Mouse (Mus musculus): ENCODE data around the gene Lrrc49. TPM values are rescaled to one million over a fixed set of nuclear protein-coding genes. Genes with fewer than 3 reads are reported as not detected.

Gene Lrrc49
- polyA plus RNA-seq, 1 experiment = 17.2 TPM

DNA sequence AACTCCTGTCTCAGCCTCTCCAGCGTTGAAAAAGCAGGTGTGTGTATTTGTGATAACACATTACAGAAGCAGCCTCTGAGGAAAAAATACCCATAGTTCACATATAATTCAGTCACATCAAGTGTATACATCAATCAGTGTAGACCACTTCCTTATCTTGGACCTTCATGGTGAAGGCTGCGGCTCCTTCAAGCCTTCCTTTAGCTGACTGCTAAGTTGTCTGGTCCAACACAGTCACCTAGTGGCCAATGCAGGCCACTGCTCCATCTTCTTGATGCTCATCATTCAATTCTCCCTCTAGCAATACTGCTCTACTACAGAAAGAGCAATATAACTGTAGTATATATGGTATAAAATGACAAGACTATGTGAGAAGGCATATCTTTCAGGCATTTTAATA is 88.5 kb downstream of the Lrrc49 start:
- no peak for DNase-seq (ENCODE audit: low spot score)

DNA sequence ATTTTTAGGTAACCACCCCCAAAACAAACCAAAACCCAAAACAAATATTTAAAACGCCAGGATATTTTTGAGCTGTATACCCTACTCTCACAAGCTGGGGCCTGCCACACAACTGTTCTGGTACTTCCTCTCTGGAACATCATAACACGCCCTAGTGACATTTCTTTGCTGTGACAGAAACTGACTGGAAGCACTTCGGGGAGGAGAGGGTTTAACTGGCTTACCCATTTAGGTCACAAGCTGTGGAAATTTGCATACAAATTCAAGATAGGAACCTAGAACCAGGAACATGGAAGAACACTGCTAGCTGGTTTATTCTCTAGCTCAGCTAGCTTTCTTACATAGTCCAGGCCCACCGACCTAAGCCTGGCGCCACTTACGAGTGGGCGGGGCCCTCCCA is 92.6 kb downstream of the Lrrc49 start:
- no peak for DNase-seq (ENCODE audit: low spot score)

DNA sequence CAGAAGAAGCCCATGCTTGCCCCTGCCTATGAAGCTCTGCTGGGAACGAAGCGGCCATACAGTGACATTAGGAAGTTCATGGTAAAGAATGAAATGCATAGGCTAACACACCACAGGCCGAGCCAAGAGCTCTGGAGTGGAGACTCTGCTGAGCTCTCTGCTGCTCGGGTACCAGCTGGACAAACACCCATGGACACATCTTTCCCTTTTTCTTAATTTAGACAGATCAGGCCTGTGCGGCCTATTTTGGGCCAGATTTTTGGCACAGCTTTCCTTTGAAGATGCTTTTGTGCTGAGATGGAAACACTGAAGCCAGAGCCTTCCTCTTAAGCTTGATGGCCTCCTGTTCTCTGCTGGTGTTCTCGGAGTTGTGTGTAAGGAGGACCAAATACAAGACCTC is 95.0 kb downstream of the Lrrc49 start:
- DNase-seq (ENCODE audit: low spot score) = no peak

DNA sequence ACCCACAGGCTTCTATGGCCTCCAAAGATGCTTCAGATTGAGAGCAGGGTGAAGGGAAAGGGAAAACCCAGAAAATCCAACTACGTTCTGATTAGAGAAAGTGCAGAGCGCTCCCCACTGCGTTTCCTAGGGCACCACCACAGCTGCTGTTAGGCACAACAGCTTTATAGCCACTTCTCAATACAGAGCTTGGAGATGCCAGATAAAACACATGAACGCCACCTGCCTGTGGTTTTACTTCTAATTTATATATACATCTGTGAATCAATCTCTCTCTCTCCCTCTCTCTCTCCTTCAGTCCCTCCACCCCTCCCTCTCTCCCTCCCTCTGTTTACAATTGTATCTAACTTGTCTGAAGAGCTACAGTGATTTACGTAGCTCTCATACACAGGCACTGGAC is 95.6 kb downstream of the Lrrc49 start:
- no peak for DNase-seq (ENCODE audit: low spot score)

DNA sequence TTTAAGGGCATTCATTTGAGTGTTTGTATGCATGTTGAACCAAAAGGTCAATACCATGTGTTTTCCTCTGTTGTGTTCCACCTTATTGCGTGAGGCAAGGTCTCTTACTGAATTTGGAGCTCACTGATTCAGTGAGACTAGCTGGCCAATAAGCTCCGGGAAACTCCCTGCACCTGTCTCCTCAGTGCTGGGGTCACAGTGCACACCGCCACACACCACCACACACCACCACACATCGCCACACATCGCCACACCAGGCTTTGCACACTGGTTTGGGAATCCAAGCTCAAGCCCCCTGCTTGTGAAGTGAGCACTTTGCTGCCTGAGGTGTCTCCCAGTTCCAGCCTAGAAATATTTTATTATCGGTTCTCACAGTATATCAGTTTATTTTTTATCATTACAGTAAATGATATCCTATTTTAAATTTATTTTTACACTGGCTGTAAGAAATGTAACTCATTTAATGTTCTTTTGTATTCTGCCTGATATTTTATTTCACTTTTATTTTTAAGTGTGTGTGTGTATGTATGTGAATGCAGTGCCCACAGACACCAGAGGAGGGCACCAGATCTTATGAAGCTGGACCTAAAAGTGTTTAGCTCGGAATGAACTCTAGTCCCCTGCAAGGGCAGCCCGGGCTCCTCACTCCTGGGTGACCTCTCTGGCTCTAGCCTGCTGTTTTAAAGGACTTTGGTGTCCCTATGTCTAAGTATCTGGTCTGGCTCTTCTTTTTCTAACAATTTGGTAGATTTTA is 96.9 kb downstream of the Lrrc49 start:
- DNase-seq (ENCODE audit: low spot score) = no peak

DNA sequence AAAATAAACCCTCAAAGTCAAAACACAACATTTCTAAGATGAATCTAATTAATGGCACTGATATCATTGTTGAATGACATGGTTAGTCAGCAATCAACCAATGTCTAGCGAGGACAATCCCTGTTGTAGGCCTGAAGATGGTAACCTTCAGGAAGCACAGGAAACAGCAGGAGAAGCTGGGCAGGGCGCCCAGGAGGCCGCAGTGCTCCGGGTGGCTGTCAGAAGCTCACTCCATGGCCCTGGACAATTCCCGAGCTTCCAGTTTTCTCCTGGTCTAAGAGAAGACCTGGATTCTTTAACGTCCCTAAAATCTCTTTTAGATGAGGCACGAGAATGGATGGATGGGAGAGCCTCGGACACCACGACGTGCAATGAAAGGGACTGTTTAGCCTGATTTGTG is 99.0 kb downstream of the Lrrc49 start:
- DNase-seq (ENCODE audit: low spot score) = no peak

DNA sequence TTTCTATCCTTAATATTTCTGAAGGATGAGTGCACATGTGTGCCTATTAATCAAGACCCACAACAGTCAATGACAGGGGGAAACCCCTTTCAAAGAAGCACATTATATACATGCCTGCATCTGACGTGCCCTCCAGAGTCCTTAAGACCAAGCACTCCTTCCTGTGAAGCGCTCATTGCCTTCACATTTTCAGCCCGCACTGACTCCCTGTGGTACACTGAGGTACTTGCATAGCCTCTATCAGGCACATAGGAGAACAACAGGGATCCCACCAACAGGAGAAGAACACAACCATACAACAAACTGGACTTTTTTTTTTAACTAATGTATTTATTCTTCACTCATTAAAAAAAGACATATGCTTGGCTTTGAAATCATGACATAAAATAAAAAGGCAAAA is 101.0 kb downstream of the Lrrc49 start:
- DNase-seq (ENCODE audit: low spot score) = no peak

DNA sequence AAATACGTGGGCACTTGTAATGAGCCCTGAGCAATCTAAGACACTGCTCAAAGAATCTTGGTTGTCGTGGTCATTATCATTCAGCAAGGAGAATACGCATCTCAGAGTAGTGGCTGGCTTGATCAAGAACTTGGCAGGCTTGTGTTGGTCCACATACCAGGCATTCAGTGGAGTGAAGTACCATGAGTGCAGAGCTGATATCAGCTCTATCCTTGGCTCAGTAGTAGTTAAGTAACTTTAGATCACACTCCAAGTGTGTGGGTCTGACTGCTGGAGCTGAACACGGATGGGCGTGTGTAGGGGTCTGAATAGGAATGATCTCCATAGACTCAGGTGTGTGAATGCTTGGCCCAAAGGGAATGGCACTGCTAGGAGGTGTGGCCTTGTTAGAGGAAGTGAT is 102.8 kb downstream of the Lrrc49 start:
- DNase-seq (ENCODE audit: low spot score) = no peak

DNA sequence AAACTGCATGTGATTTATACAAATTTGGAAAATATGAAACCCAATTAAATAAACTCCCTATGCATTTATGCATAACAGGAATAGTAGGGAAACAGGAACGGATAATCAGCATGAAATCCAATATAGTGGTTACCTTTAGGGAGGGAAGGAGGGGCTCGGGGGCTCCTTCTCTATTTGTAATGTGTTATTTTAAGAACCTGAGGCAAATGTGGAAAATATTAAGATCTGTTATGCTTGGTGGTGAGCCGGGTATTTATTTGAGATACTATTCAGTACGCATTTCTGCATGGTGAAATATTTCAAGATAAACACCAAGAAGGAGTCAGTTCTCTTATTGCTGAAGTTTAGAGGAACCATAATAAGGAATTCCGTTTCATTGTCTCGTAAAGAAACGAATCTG is 105.4 kb downstream of the Lrrc49 start:
- no peak for DNase-seq (ENCODE audit: low spot score)

DNA sequence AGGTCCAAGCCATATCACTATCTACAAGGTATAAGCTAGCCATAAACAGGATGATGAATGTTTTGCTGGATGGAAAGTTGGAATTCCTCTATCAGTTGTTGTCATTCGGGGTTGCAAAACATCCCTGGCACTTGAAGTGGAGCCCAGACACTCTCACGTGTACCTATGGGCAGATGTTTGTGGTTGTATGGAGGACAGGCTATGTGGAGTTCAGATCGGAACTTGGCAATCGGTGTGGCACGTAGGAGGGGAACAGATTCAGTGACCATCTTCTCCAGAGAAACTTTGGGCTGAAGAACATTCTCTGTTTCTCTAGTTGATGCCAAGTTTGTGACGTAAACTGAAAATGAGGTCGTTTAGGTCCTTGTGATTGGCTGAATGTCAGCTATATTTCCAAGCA is 114.9 kb downstream of the Lrrc49 start:
- no peak for DNase-seq (ENCODE audit: low spot score)

DNA sequence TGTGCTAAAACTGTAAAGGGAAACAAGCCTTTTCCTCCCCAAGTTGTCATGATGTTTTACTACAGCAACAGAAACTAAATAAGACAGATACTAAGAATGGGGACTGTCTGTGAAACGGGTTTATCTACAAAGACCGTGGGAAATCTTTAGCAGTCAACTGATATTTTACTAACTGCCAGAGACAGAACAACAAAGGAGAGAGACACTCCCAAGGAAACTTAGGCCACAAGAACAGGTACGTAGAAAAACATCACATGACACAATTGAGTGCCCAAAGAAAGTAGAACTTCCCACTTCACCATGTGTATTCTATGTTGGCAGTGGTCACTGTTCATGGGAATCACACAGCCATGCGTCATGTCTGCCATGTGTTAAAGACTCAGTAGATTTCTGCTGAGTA is 116.2 kb downstream of the Lrrc49 start:
- no peak for DNase-seq (ENCODE audit: low spot score)

DNA sequence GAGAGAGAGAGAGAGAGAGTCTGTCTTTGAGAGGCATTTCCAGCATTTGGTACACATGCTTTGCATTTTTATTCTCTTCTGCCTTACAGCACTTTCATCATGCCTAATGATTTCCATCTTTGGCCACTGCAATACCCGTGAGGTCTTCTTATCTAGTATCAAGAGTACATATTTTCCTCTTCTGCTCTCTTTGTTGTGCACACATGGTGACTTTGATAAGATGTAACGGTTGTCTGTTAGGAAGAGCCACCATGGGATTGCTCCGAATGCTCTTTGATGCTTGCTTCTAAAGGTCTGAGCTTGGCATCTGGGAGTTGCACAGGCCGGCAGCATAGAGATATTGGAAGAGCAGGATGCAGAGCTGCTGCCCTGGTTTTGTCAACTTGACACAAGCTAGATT is 116.9 kb downstream of the Lrrc49 start:
- no peak for DNase-seq (ENCODE audit: low spot score)

DNA sequence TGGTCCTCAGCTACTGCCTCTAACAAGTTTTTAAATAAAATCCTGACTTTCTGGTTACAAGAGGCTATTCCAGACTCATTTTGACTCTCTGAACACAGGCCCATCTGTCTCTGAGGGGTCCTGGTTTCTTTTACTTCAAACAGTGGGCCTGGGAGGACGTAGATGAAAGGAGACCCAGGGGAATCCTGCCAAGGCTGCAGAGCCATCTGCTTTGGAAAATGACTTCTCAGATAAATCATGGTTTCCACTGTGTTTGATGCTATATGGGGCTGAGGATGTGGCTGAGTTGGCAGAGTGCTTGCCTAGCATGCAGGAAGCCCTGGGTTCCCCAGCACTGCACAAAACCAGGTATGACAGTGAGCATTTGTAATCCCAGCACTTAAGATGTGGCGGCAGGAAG is 118.6 kb downstream of the Lrrc49 start:
- no peak for DNase-seq (ENCODE audit: low spot score)

DNA sequence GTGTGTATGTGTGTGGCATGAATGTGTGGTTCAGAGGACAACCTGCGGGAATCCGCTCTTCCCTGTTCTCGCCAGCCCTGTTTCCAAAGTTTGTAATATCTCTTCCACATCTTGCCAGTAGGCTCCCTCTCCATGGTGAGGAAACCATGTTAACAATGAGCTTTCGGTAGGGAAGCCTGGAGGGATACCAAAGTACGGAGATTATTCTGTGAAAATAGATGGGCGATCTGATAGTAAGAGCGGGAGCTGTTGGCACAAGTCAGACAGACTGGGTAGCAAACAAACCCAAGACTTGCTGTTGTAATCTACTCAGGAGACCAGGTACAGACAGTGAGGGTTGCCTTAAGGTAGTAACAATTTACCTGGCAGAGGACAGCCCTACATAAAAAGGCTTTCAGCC is 124.1 kb downstream of the Lrrc49 start:
- DNase-seq (ENCODE audit: low spot score) = no peak

DNA sequence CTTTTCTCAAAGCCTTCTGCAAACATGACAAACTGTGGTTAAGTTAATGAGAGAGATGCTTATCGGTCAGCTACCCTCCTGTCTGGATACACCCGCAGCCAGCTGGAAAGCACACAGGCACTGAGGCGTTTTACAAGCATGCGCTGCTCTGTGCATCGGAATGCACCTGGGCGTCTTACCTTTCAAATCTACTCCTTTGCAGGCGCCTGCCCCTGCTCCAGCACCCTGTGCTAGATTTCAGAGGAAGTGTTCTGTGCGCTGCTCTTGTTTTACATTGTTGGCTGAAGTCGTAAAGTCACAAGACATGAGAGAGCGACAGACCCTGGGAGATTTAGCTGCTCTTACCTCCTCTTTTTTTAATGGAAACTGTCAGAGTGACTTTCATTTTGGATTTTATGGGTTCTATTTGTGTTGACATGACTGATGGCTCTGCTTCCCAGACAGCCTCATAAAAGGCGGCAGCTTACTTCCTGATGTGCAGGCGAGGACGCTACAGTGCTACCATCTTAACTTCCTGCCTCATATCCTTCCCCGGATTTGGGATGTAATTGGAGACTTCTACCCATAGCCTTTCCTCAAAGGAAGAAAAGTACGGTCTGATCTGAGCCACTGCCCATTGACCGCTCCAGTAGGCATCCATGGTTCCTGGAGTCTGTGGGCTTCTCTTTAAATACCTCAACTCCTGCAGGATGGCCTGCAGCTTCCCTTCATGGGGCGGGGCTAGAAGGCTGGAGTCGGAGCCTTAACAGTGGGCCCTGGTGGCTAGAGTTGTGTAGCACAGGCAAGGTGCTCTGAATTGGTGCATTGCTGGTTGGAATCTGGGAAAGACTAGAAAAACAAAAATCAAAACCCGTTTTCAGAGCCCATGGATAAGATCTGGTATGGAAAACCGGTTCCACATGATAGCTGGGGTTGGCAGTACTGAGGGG is 125.3 kb downstream of the Lrrc49 start:
- DNase-seq (ENCODE audit: low spot score) = no peak

DNA sequence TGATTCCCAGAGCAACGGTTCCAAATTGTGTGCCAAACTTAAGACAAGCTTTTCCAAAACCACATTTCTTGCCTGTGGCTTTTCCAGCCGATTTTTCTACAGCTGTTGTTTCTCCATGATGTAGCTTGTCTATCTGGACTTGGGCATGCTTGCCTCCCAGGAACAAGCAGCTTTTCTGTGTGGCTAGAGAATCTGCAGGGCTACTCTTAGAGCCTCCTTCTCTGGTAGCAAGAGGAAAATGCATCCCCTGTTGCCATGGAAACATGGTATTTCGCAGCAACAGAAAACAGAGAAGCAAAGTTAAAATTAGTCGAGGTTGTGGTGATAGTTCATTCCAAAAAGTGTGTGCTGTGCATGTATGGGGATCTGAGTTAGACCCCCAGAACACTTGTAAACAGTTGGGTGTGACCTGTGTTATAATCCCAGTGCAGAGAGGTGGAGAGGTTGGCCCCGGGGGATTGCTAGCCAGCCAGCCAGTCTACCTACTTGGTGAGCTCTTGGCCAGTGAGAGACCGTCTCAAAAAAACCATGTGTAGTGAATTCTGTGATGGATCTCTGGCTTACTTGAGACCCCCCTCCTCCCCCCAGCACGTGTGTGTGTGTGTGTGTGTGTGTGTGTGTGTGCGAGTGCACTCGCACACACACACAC is 126.2 kb downstream of the Lrrc49 start:
- no peak for DNase-seq (ENCODE audit: low spot score)

DNA sequence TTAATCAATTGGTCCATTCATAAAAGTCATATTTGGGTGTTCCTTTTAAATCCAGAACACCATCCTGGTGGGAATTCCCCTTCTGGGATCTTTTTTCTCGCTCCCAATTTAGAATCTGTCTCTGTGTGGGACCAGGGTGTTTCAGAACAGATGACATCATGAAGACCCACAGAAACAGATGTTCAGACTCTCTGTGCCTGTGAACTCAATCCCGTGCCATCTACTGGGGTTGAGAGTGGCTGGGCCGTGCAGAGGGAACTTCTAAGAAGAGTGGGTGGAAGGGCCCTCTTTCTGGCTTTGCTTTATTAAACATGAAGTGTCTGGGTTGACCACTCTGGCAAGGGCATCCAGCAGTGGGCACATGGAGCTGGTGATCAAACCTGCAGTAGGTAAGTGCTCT is 129.5 kb downstream of the Lrrc49 start:
- no peak for DNase-seq (ENCODE audit: low spot score)

DNA sequence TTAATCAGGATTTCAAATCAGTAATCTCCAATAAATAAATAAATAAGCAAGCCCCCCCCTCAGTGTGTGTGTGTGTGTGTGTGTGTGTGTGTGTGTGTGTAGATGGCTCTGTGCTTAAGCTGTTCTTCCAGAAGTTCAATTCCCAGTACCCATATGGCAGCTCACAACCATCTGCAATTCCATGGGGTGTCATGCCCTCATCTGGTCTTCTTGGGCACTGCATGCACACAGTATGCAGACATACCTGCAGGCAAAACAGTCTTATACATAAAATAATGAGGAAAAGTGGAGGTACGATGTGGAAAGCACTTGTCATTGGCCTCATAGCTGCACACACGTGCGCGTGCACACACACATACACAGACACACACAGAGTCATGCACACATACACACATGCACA is 136.7 kb downstream of the Lrrc49 start:
- DNase-seq (ENCODE audit: low spot score) = no peak

DNA sequence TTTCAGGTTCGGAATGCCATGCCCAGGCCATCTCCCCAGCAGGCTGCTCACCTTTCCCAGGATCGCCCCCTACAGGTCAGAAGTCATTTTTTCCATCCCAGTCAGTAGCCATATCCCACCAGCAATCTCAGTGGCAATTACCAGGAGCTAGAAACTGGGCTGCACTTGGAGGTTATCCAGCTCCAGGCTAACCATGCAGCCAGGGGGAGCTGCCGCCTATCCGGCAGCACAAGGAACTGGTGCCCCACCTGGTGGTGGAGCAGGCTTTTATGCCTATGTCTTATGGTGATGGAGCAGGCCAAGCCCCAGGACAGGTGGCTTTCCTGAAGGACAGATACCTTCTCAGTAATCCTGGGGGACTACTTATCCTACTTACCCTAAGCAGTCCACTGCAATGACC is 139.8 kb downstream of the Lrrc49 start:
- DNase-seq (ENCODE audit: low spot score) = peak; percentile 46

DNA sequence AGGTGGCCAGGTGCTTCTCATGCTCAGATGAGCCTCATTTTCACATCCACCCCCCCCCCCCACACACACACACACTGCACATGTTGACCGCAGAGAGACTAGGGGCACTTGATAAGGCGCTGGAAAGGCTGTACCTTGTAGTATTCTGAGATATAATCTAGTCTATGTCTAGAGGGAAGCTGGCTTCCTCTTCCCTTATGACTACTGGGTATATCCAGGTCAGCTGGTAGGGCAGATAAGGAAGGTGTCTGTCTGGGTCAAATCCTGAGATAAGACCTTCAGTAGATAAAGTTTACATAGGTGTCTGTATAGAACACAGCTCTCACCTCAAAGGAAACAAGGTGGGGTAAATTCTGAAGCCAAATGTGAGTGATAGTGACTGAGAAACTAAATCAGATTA is 141.8 kb downstream of the Lrrc49 start:
- no peak for DNase-seq (ENCODE audit: low spot score)

DNA sequence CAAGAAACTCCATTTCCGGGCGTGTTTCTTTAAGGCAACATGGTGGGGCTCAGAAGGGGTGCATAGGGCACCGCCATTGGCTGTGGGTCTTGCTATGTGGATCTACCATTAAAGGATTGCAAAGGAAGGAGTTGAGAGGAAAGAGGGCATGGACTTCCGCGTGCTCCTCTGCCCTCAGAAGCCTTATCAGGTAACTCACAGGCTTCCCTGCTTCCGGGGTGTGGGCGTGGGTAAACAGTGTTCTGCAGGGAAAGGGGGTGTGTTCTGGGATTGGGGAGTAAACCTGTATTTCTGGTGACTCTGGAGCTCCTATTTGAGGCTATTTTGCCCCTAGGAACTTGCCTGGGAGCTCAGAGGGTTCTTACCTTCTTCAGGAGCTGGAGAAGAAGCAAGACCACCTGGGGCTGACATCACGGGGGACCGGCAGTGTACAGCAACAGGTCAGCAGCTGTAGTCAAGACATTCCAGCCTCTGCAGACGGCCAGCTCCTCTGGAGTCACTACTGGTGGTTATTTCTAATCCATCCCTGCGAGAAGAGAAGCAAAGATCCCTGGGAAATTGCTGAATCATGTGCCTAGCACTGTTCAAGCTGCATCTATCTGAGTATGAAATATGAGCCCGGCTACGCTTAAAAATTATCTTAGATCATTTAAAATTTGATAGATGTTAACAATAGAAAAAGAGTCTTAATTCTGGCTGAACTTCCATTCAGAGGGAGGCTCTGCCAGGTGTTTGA is 142.4 kb downstream of the Lrrc49 start:
- no peak for DNase-seq (ENCODE audit: low spot score)

DNA sequence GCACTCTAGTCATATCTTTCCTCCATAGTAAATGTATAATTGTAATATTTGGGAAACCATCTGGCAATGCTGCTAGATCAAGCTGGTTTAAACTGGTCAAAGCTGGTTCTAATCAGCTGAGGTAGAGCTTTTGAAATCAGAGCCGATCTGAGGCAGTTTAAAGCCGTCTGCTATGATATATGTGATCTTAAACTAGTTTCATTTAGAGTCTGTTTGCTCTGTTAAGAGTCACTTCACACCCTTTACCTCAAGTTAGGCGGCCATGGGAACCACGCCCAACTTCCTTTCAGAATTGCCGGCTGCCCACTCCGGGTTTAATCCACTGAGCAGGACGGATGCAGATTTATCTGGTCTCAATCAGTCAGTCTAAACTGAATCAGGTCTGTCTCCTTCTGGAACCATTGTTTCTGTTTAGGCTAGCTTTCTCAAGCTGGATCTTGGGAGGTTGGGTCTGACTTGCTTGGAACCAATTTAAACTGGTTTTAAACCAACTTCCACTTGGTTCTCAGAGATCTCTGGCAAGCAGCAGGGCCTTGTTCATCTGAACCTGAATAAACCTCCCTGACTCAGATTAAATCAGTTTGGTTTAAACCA is 144.4 kb downstream of the Lrrc49 start:
- no peak for DNase-seq (ENCODE audit: low spot score)
